In genomic region chr8:98797445-98797844, GRCm38 (mm10) we compare ENCODE assay signal across 10 mouse cellular contexts.
A peak's percentile ranks its signal among the peaks of the same experiment; 100 is the strongest.
DNase-seq lines count a peak whose midpoint lies in the region; ATAC-seq and TF ChIP-seq lines count a peak whose summit lies in the region.
"Had no signal": no experiment of that assay in that cellular context is flagged by ENCODE, and none has a peak within 500 bp of the region (broad histone marks: within the 10 kb centered on the region; RNA-seq: fewer than 3 reads in every experiment).

No protein-coding gene starts in this region.

- no peak for TF ChIP-seq EP300 in lung, postnatal 0 days (IDR thresholded peaks at IDR 0.05)

- TF ChIP-seq CTCF in lung, postnatal 0 days (IDR thresholded peaks at IDR 0.05) = no peak

- H3K36me3 ChIP-seq in lung, postnatal 0 days (ENCODE audit: insufficient read depth, low read length) = no peaks in the 10 kb centered on the region
- no peaks in the 10 kb centered on the region for H3K36me3 ChIP-seq in midbrain, embryonic 11.5 days (ENCODE audit: control insufficient read depth, insufficient read depth, low read length)
- H3K36me3 ChIP-seq in neural tube, embryonic 15.5 days = no peaks in the 10 kb centered on the region
- H3K36me3 ChIP-seq: neural tube, embryonic 12.5 days had no signal

- H3K9ac ChIP-seq in lung, postnatal 0 days (replicated peaks; ENCODE audit: low read depth) = no peak overlapping the region
- H3K9ac ChIP-seq in midbrain, embryonic 11.5 days (ENCODE audit: low read length) = no peak overlapping the region
- H3K9ac ChIP-seq in neural tube, embryonic 15.5 days (replicated peaks) = no peak overlapping the region
- H3K9ac ChIP-seq: neural tube, embryonic 12.5 days had no signal

- no peaks in the 10 kb centered on the region for H3K9me3 ChIP-seq in lung, postnatal 0 days (ENCODE audit: low read length)
- no peaks in the 10 kb centered on the region for H3K9me3 ChIP-seq in midbrain, embryonic 11.5 days (ENCODE audit: control insufficient read depth, low read length)
- no peaks in the 10 kb centered on the region for H3K9me3 ChIP-seq in neural tube, embryonic 15.5 days (replicated peaks)
- H3K9me3 ChIP-seq: neural tube, embryonic 12.5 days had no signal

- no peak overlapping the region for H3K4me2 ChIP-seq in lung, postnatal 0 days (replicated peaks; ENCODE audit: low read depth, low read length)
- no peak overlapping the region for H3K4me2 ChIP-seq in midbrain, embryonic 11.5 days
- no peak overlapping the region for H3K4me2 ChIP-seq in neural tube, embryonic 15.5 days
- H3K4me2 ChIP-seq: neural tube, embryonic 12.5 days had no signal

- ATAC-seq in frontal cortex, adult (ENCODE audit: low TSS enrichment) = peak; percentile 44; the same call in 1 of the 2 replicates
- no peak; the same call in 1 of the 2 replicates for ATAC-seq in lung, postnatal 0 days
- no peak for ATAC-seq in midbrain, embryonic 11.5 days (ENCODE audit: low FRiP score)
- no peak for ATAC-seq in neural tube, embryonic 15.5 days (ENCODE audit: low FRiP score)

- H3K4me3 ChIP-seq in lung, postnatal 0 days (ENCODE audit: low read depth, low read length) = no peak overlapping the region
- H3K4me3 ChIP-seq in midbrain, embryonic 11.5 days (ENCODE audit: low read depth, low read length) = no peak overlapping the region
- H3K4me3 ChIP-seq in neural tube, embryonic 15.5 days (replicated peaks) = no peak overlapping the region
- H3K4me3 ChIP-seq: neural tube, embryonic 12.5 days had no signal

- WGBS in lung, postnatal 0 days = 66% methylated on average over 2 of the region's 2 CpGs
- 95% methylated on average over 2 of the region's 2 CpGs for WGBS in midbrain, embryonic 11.5 days
- WGBS in neural tube, embryonic 15.5 days = 88% methylated on average over 2 of the region's 2 CpGs

- H3K4me1 ChIP-seq in lung, postnatal 0 days (ENCODE audit: insufficient read depth, low read depth, low read length) = no peaks in the 10 kb centered on the region
- no peaks in the 10 kb centered on the region for H3K4me1 ChIP-seq in midbrain, embryonic 11.5 days (ENCODE audit: control insufficient read depth, insufficient read depth, low read length)
- H3K4me1 ChIP-seq in neural tube, embryonic 15.5 days = no peaks in the 10 kb centered on the region
- H3K4me1 ChIP-seq: neural tube, embryonic 12.5 days had no signal

- no peak for DNase-seq in frontal cortex, postnatal 25 days (ENCODE audit: low spot score in 2 of 2)
- DNase-seq in brain, embryonic 18.5 days (ENCODE audit: low read depth, low spot score) = peak; percentile 49
- DNase-seq in cerebellum, postnatal 25 days = peak; percentile 77 to 83
- peak; percentile 40 for DNase-seq in lung, postnatal 0 days (ENCODE audit: low spot score)
- DNase-seq in midbrain, embryonic 11.5 days (ENCODE audit: low spot score, missing footprints) = no peak
- DNase-seq in kidney, postnatal 36 days = no peak
- DNase-seq: kidney, adult 11 months had no signal

- no peak overlapping the region for H3K27ac ChIP-seq in lung, postnatal 0 days (ENCODE audit: low read length)
- no peak overlapping the region for H3K27ac ChIP-seq in midbrain, embryonic 11.5 days (ENCODE audit: low read depth, low read length)
- H3K27ac ChIP-seq in neural tube, embryonic 15.5 days (replicated peaks) = no peak overlapping the region
- H3K27ac ChIP-seq: neural tube, embryonic 12.5 days had no signal

- H3K27me3 ChIP-seq in lung, postnatal 0 days (replicated peaks; ENCODE audit: insufficient read depth, low read length) = no peaks in the 10 kb centered on the region
- H3K27me3 ChIP-seq in midbrain, embryonic 11.5 days (ENCODE audit: control insufficient read depth, insufficient read depth, low read length) = no peaks in the 10 kb centered on the region
- H3K27me3 ChIP-seq in neural tube, embryonic 15.5 days (replicated peaks) = no peaks in the 10 kb centered on the region
- H3K27me3 ChIP-seq: neural tube, embryonic 12.5 days had no signal

Comparison
In these comparisons a context has a peak if more than half of its experiments do, and no peak if none do; other contexts are left out.
1. DNase-seq: peak in brain, embryonic 18.5 days (single experiment), cerebellum, postnatal 25 days (2 of 2) and lung, postnatal 0 days (single experiment); none in frontal cortex, postnatal 25 days (0 of 2), midbrain, embryonic 11.5 days (single experiment) and kidney, postnatal 36 days (0 of 2).